Mouse (Mus musculus) embryonic stem cell, embryonic (primary cell): ENCODE measurements around the gene Stag1.

Experiments
- CTCF ChIA-PET, 4 experiments: fragments of 300-600 bp in 2 of 4; fragments of 350-600 bp in 2 of 4; sonication (Branson Sonifier 250); formaldehyde crosslinking; loops; one replicate each; lab custom pipeline; 2022; ENCODE audit warnings: inconsistent platforms in 2 of 4; lab: Charles Lee
- POLR2A ChIA-PET, 4 experiments: fragments of 300-600 bp in 2 of 4; fragments of 350-600 bp in 2 of 4; sonication (Branson Sonifier 250); formaldehyde crosslinking; loops; one replicate each; lab custom pipeline; 2022; ENCODE audit warnings: antibody characterized with exemption in 4 of 4, inconsistent platforms in 1 of 4; lab: Charles Lee

Stag1 gene

GRCm38 (mm10) chr9:100584031-100584430 is 13.6 kb upstream of the Stag1 start:
- ChIA-PET CTCF (interaction anchor here in 3 of 4 experiments (0.7 to 1.5 kb wide), 3 partner anchors 54 to 333 kb away, joined by 3 read pairs; no protein-coding TSS in a partner anchor), POLR2A (interaction anchor here in 3 of 4 experiments (0.6 to 5.7 kb wide), 8 partner anchors 14 to 71 kb away, joined by 3 to 77 read pairs (median 5); partner anchors contain the start of genes Nck1 (in 1 of the 3) and Stag1 (in 1 of the 3))

GRCm38 (mm10) chr9:100590462-100590861 is 7.1 kb upstream of the Stag1 start:
- CTCF ChIA-PET, result no interaction called here
- POLR2A ChIA-PET, result interaction anchor here in 1 of 4 experiments (0.6 kb wide), 1 partner anchor 1407 kb away, joined by 3 read pairs; no protein-coding TSS in a partner anchor

- CTCF ChIA-PET, result interaction anchor here in 2 of 4 experiments (0.6 to 2.6 kb wide), 4 partner anchors 15 to 449 kb away, joined by 3 to 15 read pairs (median 4); no protein-coding TSS in a partner anchor
- POLR2A ChIA-PET, result interaction anchor here (0.5 to 5.9 kb wide), 29 partner anchors 9 to 439 kb away, joined by 3 to 64 read pairs (median 5); partner anchors contain the start of genes Nck1 (in 2 of the 4) and Pccb (in 1 of the 4)
These were observed 1.3 kb upstream of the Stag1 start for GRCm38 (mm10) chr9:100596317-100596716.

GRCm38 (mm10) chr9:100599761-100600328 is 2.2 kb downstream of the Stag1 start:
- POLR2A ChIA-PET, result interaction anchor here (0.6 to 5.9 kb wide), 11 partner anchors 17 to 146 kb away, joined by 3 to 64 read pairs (median 6); partner anchors contain the start of gene Nck1 (in 2 of the 4)
- CTCF ChIA-PET, result interaction anchor here in 1 of 4 experiments (1.6 kb wide), 1 partner anchor 54 kb away, joined by 5 read pairs; the partner anchor contains the start of gene Nck1

GRCm38 (mm10) chr9:100602130-100602529 is 4.5 kb downstream of the Stag1 start:
- POLR2A ChIA-PET, result interaction anchor here in 1 of 4 experiments (1.1 to 3.2 kb wide), 2 partner anchors 17 to 40 kb away, joined by 3 to 31 read pairs; no protein-coding TSS in a partner anchor

GRCm38 (mm10) chr9:100603156-100603555 is 5.6 kb downstream of the Stag1 start:
- CTCF ChIA-PET, result interaction anchor here in 1 of 4 experiments (2.1 kb wide), 1 partner anchor 40 kb away, joined by 6 read pairs; no protein-coding TSS in a partner anchor
- POLR2A ChIA-PET, result interaction anchor here in 3 of 4 experiments (1.0 to 6.8 kb wide), 10 partner anchors 15 to 57 kb away, joined by 3 to 49 read pairs (median 6); partner anchors contain the start of gene Nck1 (in 1 of the 3)

More at GRCm38 (mm10) chr9:100602130-100602529, 4.5 kb downstream of the Stag1 start:
- CTCF ChIA-PET, result interaction anchor here in 1 of 4 experiments (2.1 kb wide), 1 partner anchor 41 kb away, joined by 6 read pairs; no protein-coding TSS in a partner anchor

GRCm38 (mm10) chr9:100605522-100605921 is 7.9 kb downstream of the Stag1 start:
- ChIA-PET CTCF (interaction anchor here in 2 of 4 experiments (1.0 to 1.3 kb wide), 2 partner anchors 38 kb away, joined by 6 read pairs; no protein-coding TSS in a partner anchor), POLR2A (interaction anchor here (0.8 to 6.8 kb wide), 16 partner anchors 9 to 305 kb away, joined by 3 to 55 read pairs (median 4); partner anchors contain the start of gene Nck1 (in 2 of the 4))

- POLR2A ChIA-PET, result interaction anchor here (0.8 to 6.8 kb wide), 13 partner anchors 10 to 304 kb away, joined by 3 to 55 read pairs (median 4); partner anchors contain the start of gene Nck1 (in 1 of the 4)
- CTCF ChIA-PET, result interaction anchor here in 2 of 4 experiments (1.0 to 1.3 kb wide), 2 partner anchors 37 to 38 kb away, joined by 6 read pairs; no protein-coding TSS in a partner anchor
These were observed 8.5 kb downstream of the Stag1 start for GRCm38 (mm10) chr9:100605985-100606554.

GRCm38 (mm10) chr9:100613501-100614071 is 16.0 kb downstream of the Stag1 start:
- ChIA-PET POLR2A (interaction anchor here in 2 of 4 experiments (0.7 to 2.0 kb wide), 6 partner anchors 15 to 68 kb away, joined by 3 to 6 read pairs (median 4); partner anchors contain the start of gene Nck1 (in 1 of the 2)), CTCF (interaction anchor here in 1 of 4 experiments (0.5 kb wide), 1 partner anchor 324 kb away, joined by 3 read pairs; no protein-coding TSS in a partner anchor)

- ChIA-PET POLR2A (interaction anchor here (0.7 to 4.4 kb wide), 13 partner anchors 9 to 180 kb away, joined by 3 to 38 read pairs (median 6); partner anchors contain the start of genes Nck1 (in 2 of the 4) and Stag1 (in 1 of the 4)), CTCF (interaction anchor here in 3 of 4 experiments (0.5 to 1.3 kb wide), 4 partner anchors 69 to 96 kb away, joined by 3 to 4 read pairs (median 4); partner anchors contain the start of gene Nck1 (in 2 of the 3))
These were observed 19.3 kb downstream of the Stag1 start for GRCm38 (mm10) chr9:100616947-100617346.

GRCm38 (mm10) chr9:100626258-100626657 is 28.7 kb downstream of the Stag1 start:
- ChIA-PET POLR2A (interaction anchor here in 2 of 4 experiments (1.1 to 2.0 kb wide), 6 partner anchors 15 to 55 kb away, joined by 4 to 9 read pairs (median 4); partner anchors contain the start of gene Slc35g2 (in 1 of the 2)), CTCF (no interaction called here)

GRCm38 (mm10) chr9:100640754-100641153 is 43.2 kb downstream of the Stag1 start:
- POLR2A ChIA-PET, result interaction anchor here in 2 of 4 experiments (0.6 to 5.4 kb wide), 8 partner anchors 14 to 92 kb away, joined by 3 to 187 read pairs (median 40); partner anchors contain the start of genes Nck1 (in 1 of the 2) and Stag1 (in 1 of the 2)
- CTCF ChIA-PET, result no interaction called here

GRCm38 (mm10) chr9:100641391-100642085 is 43.9 kb downstream of the Stag1 start:
- POLR2A ChIA-PET, result interaction anchor here (0.6 to 5.4 kb wide), 40 partner anchors 9 to 1395 kb away, joined by 3 to 187 read pairs (median 16); partner anchors contain the start of genes Stag1 (in 4 of the 4), Nck1 (in 3 of the 4), Dzip1l (in 1 of the 4) and Pccb (in 1 of the 4)
- CTCF ChIA-PET, result interaction anchor here in 3 of 4 experiments (0.6 to 2.9 kb wide), 6 partner anchors 34 to 121 kb away, joined by 3 to 36 read pairs (median 10); partner anchors contain the start of genes Nck1 (in 2 of the 3) and Slc35g2 (in 1 of the 3)

- ChIA-PET POLR2A (interaction anchor here (0.6 to 5.4 kb wide), 99 partner anchors 8 to 1984 kb away, joined by 3 to 187 read pairs (median 6); partner anchors contain the start of genes Nck1 (in 4 of the 4), Stag1 (in 4 of the 4), Slc35g2 (in 2 of the 4) and Anapc13 (in 1 of the 4)), CTCF (interaction anchor here (0.6 to 2.9 kb wide), 36 partner anchors 9 to 1207 kb away, joined by 3 to 36 read pairs (median 6); partner anchors contain the start of genes Nck1 (in 4 of the 4), Slc35g2 (in 1 of the 4) and Stag1 (in 1 of the 4))
These were observed 44.7 kb downstream of the Stag1 start for GRCm38 (mm10) chr9:100642186-100642839.
